Mouse (Mus musculus) splenic B cell, adult 2 months (primary cell): ENCODE data around the gene Kidins220.

ENCODE experiments used
- DNase-seq: peaks from one replicate; pipeline ENCODE4 v3.0.0-alpha.2; 2011; ENCODE audit warnings: low read depth, low spot score
- H3K27me3 ChIP-seq: 2 replicates; pipeline ENCODE4 v1.6.1; 2012; ENCODE audit warnings: mild to moderate bottlenecking, low read length, moderate library complexity, mixed read lengths; ENCODE audit not compliant: control insufficient read depth, poor library complexity, insufficient read depth, severe bottlenecking
- H3K36me3 ChIP-seq: 2 replicates; pipeline ENCODE4 v1.6.1; 2012; ENCODE audit warnings: mild to moderate bottlenecking, low read length, moderate library complexity, mixed read lengths; ENCODE audit not compliant: control insufficient read depth, poor library complexity, insufficient read depth, severe bottlenecking

Gene Kidins220

DNA sequence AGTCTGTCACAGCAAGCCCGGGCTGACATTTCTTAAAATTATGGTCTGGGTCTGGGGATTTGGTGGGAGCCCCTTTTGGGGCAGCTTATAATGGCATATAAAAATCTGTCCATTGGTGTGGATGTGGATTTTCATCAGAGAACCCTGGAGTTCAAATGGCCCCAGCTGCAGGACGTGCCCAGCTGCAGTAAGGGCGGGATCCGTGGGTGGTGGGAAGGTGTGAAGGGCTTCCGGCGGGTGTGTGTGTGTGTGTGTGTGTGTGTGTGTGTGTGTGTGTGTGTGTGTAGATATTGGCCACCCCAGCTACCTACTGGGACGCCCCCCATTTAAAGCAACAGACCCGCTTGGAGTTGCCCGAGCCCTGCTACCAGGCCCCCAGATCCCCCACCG lies 123.4 kb downstream of the Kidins220 start:
- no peak for DNase-seq
- Histone ChIP-seq H3K36me3 (no peaks in the 10 kb centered on the region), H3K27me3 (peaks cover 6% of the 10 kb centered on the region)

DNA sequence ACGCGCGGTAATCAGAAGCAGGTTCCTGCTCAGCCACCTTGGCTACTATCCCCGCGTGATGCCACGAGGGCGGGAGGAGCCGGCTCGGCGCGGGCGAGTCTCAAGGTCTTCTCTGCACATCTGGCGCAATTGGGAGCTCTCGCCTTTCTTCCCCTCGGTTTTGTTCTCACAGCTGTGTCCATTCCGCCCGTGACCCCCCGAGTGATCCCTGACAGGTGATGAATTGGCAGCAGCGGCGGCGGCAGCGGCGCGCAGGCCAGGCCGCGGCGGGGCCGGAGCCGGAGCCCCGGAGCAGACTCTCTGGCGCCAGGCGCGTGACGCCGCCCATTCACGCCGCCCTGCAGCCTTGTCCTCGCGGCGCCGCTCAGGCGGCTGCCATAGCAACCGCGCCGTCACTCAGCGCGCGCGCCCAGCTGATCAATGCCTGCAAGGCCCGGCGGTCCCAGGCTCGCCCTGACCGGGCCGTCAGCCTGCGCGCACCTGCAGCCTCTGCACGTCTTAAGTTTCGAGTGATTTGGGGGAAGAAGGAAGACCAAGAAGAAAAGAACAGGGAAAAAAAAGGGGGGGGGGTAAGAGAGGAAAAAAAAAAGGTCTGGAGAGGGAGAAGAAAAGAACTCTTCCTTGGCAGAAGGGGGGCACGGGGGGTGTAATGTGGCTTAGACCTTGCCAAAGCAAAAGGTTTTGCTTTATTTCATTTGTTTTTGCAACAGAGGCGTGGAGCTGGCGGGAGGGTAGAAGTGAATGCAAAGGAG lies 124.0 kb downstream of the Kidins220 start:
- peak; percentile 81 for DNase-seq
- H3K27me3 ChIP-seq, result peaks cover 6% of the 10 kb centered on the region
- no peaks in the 10 kb centered on the region for H3K36me3 ChIP-seq

DNA sequence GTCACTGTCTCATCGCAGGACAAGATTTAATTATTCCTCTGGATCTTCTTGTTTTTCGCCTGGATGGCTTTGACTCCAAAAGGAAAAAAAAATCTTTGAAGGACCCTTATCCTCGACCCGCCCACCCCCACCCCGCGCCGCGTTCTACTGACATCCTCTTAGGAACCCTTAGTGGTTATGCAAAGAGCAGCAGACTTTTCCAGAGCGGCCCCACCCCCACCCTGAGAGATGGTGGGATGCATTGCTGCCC lies 124.5 kb downstream of the Kidins220 start:
- DNase-seq, result no peak
- Histone ChIP-seq H3K36me3 (no peaks in the 10 kb centered on the region), H3K27me3 (peaks cover 6% of the 10 kb centered on the region)

DNA sequence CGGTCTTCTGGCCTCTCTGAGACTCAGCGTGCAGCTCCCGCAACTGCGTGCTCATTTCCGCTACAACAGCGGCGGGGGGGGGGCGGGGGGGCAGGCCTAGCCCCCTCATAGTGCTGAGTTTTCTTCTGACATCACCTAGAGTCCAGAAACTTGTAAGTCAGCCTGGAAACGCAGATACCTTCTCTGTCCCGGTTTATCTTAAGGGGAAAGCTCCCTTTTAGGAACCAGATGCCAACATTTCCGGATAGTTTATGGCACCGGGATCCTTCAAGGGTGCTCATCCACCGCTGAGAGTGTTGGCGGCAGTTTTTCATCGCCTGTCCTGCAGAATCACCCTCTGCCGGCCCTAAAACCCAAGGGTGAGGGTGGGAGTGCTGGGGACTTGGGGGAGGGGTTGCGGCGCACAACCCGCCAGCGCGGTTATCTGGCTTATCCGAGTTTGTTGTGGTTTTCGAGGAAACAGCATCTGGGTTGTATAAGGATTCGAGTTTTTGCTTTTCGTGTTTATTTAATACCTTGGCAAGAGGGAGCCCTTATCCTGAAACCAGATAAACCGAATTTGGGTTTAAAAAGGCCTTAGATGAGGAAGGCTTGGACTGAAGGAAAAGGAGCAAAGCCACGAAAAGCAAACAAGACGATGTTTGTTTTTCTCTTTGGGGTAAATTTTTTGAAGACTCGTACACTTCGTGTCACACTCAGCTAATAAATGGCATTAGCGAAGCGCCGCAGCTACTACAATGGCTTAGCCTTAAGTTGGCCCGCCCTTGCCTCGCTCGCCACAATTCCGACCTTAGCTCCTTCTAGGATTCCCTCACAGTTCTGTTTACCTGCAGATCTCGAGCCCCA lies 125.1 kb downstream of the Kidins220 start:
- no peaks in the 10 kb centered on the region for H3K36me3 ChIP-seq
- peak; percentile 36 for DNase-seq
- peaks cover 6% of the 10 kb centered on the region for H3K27me3 ChIP-seq

DNA sequence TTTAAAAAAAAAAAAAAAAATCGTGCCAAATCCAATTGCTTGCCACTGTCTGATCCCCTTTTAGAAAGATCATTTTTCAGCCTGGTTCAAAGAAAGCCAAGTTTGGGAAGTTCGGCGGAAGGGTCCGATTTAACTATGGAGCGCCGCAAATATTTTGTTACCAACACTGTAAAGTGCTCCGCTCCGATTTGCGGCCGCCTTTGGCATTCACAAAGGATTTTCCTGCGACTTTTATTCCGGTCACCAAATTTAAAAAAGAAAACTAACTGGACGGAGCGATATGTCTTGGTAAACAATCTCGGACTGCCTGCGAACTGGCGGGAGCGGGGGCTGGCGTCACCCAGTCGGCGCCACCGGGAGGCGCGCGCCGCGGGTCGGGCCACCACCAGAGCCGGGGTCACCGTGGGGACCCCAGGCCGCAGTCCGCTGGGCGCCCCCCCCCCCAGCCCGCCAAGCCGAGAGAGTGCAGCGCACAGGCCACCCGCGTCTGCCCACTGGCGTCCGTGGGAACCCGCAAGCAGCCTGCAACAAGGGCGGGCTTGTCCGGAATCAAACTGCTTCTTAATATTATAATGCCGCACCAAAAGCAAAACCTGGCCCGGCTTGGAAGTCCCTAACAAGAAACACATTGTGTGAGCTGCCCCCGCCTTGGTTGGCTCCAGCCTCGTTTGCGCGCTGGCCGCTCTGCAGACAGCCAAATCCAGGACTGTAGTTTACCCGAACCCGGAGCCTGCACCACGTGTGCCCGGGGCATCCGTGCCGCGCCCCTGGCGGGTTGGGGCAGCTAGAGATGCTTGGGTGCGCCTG lies 125.9 kb downstream of the Kidins220 start:
- H3K27me3 ChIP-seq, result peaks cover 6% of the 10 kb centered on the region
- DNase-seq, result peak; percentile 28
- no peaks in the 10 kb centered on the region for H3K36me3 ChIP-seq

DNA sequence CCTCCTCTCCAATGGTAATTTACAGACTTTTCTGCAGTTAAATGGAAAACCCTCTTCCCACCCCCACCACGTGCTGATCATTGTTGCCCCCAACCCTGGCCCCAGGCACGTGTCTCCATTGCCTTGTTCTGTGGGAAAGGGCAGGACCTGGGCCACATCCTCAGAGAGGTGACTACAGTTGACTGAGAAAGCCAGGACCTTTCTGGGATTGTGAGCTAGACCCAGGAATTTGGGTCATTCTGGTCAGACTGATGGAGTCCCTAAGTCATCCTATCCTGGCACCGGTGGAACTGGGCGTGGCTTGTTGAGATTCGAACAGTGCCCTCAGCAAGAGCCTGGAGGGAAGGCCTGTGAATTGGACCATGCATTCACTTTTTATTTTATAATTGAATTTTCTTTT lies 126.7 kb downstream of the Kidins220 start:
- no peaks in the 10 kb centered on the region for H3K36me3 ChIP-seq
- DNase-seq, result peak; percentile 4
- H3K27me3 ChIP-seq, result peaks cover 6% of the 10 kb centered on the region

DNA sequence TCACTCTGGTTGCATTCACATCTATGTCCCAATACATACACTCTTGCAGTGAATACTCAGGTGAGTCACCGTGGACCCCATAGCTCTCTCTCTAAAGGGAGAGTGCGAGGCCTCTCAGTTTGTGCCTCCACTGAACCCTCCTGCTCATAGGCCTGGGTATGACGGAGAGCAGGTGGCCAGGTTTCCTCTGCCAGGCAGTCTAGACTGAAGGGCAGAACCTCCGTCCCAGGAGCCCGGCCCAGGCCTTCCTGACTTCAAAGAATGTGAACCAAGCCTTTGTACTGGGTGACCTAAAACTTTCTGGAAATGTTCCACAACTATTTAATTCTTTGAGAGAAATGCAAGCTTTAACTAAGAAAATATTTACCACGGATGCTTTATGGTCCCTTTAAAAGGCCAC lies 129.2 kb downstream of the Kidins220 start:
- no peaks in the 10 kb centered on the region for H3K36me3 ChIP-seq
- no peak for DNase-seq
- H3K27me3 ChIP-seq, result peaks cover 3% of the 10 kb centered on the region

DNA sequence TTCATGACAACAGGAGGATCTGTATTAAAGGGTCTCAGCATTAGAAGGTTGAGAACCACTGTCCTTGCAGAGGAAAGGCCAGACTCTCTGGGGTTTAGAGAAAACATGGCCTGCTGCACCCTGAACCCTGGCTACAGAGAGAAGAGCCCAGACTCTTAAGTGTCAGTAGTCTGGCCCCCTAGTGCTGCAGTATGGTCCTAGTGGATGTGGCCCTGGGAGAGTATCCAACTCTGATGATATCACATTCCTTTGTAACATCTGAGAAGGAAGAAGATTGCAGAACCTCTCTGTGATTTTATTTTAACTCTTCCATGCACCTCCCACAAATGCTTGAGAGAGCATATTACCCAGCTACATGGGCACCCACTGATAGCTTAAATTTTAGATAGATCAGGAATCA lies 129.8 kb downstream of the Kidins220 start:
- peaks cover 3% of the 10 kb centered on the region; the same call in 1 of the 2 replicates for H3K27me3 ChIP-seq
- H3K36me3 ChIP-seq, result no peaks in the 10 kb centered on the region
- DNase-seq, result no peak

DNA sequence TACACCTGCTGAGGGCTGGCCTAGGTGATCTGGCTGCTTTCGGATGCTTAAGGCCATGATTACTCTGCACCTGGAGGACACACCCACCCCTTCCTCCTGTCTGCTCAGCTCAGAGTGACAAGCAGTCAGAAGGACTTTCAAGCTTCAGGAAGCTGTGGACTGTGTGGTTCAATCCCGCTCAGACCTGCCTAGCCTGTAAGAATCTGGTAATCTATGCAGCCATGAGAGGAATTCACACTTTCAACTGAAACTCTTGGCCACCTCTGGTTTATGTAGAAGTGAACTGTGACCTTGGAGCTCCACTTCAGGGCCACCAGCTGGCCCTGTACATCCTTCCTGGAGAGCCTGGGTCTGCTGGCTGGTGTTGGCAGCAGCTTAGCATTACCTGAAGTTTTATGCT lies 134.1 kb downstream of the Kidins220 start:
- no peak for DNase-seq
- no peaks in the 10 kb centered on the region for H3K36me3 ChIP-seq
- H3K27me3 ChIP-seq, result no peaks in the 10 kb centered on the region; the same call in 1 of the 2 replicates

DNA sequence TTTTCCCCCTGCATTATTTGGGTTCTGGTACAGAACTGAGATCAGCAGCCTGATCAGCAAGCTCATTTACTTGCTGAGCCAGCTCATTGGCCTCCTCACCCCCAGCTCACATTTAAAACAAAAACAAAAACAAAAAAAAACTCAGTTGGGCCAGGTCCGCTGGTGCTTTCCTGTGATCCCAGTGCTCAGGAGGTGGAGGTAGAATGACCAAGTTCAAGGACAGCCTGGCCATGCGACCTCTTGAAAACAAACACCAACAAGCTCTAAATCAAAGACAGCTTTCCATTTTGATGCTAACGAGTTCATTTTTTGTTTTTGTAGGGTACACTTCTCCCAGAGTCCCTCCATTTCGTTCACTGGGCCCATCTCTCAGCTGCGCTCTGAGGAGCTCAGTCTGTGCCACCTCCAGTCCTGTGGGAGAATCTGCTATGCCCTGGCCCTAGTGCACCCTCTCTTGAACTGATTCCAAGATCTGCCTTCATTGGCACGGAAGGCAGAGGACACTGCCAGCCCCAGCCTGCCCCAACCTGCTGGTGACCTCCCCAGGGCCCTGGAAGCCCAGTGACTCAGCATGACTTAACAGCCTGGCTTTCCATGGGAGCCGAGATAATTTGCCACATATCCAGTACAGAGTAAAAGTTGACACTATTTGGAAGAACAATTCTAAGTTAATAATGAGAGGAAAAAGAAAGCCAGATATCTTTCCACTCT lies 135.4 kb downstream of the Kidins220 start:
- no peak for DNase-seq
- no peaks in the 10 kb centered on the region for H3K36me3 ChIP-seq
- no peaks in the 10 kb centered on the region; the same call in 1 of the 2 replicates for H3K27me3 ChIP-seq

DNA sequence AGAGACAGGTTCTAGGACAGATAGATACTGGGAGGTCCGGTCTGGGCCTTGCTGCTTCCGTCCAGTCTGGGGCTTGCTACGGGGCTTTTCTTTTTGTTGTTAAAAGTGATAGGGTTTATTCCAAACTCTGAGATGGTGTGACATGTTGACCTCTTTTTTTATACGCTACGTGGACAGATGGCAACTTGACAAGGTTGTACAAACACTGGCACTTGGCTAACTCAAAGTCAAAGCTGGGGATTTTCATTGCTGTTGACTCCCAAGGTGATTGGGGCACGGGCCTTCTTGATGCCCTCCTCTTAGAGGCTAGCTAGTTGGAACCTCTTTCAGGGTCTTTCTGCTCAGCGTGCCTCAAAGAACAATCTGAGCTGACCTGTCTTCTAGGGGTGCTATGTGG lies 136.0 kb downstream of the Kidins220 start:
- no peak for DNase-seq
- H3K36me3 ChIP-seq, result no peaks in the 10 kb centered on the region
- no peaks in the 10 kb centered on the region; the same call in 1 of the 2 replicates for H3K27me3 ChIP-seq
